Mouse (Mus musculus): ENCODE data around the gene Zcchc3.
A peak's percentile ranks its signal among the peaks of the same experiment; 100 is the strongest.

GRCm38 (mm10) chr2:152436983-152437860 lies 22.4 kb upstream of the Zcchc3 start:
- no peak for TF ChIP-seq POLR2A (IDR thresholded peaks at IDR 0.05; ENCODE audit: borderline replicate concordance, extremely low read depth, insufficient read depth, insufficient read length, poor library complexity, severe bottlenecking)
- TF ChIP-seq CTCF (IDR thresholded peaks at IDR 0.05; ENCODE audit: borderline replicate concordance, extremely low read depth, insufficient read depth, insufficient read length), result peak; percentile 95

Data from brain, embryonic 14.5 days (tissue).